Mouse (Mus musculus) bone marrow macrophage, adult 2 months (primary cell): ENCODE measurements around the gene Ptprg. TPM values are rescaled to one million over a fixed set of nuclear protein-coding genes. Genes with fewer than 3 reads are reported as not detected.

ENCODE experiments used
- H3K27ac ChIP-seq: 2 replicates; pipeline ENCODE4 v1.5.1; 2012; ENCODE audit warnings: low read depth, low read length; ENCODE audit not compliant: insufficient read depth
- H3K4me1 ChIP-seq: 2 replicates; pipeline ENCODE4 v1.6.1; 2012; ENCODE audit warnings: low read length; ENCODE audit not compliant: control insufficient read depth, insufficient read depth
- H3K4me3 ChIP-seq: 2 replicates; pipeline ENCODE4 v1.5.1; 2012; ENCODE audit warnings: mild to moderate bottlenecking, low read length, moderate library complexity; ENCODE audit not compliant: insufficient read depth
- CTCF ChIP-seq: IDR thresholded peaks from 2 replicates; pipeline ENCODE4 v1.5.1; 2012; ENCODE audit warnings: low read depth, mild to moderate bottlenecking, low read length, moderate library complexity
- POLR2A ChIP-seq: IDR thresholded peaks from 2 replicates; pipeline ENCODE4 v1.6.1; 2012; ENCODE audit warnings: mild to moderate bottlenecking, low read depth, low read length, borderline replicate concordance
- polyA plus RNA-seq: library from polyadenylated mRNA; stranded (reverse); fragments of >200 nt; gene quantifications from 2 replicates; pipeline ENCODE4 v1.2.4, GENCODE M21; 2012; ENCODE audit not compliant: missing spikeins, insufficient read depth, insufficient read length

The Ptprg gene
- polyA plus RNA-seq, 1 experiment: 0.76 TPM

GRCm38 (mm10) chr14:12104297-12105155, 551.2 kb downstream of the Ptprg start:
- Histone ChIP-seq H3K4me1 (no peaks in the 10 kb centered on the region), H3K27ac (no peak overlapping the region), H3K4me3 (no peak overlapping the region)
- no peak for TF ChIP-seq POLR2A
- no peak for TF ChIP-seq CTCF

DNA sequence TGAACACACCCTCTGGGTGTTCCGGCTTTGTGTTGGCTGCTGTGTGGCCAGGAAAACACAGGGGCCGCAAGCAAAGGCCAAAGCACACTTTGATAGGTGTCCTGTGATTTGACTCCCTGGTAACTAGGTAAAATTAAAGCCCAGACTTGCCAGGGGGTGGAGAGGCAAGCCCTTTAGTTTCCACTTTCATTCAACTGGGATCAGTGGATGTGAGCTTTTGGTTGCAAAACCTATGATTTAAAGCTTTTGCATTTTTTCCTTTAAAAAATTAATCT, 551.8 kb downstream of the Ptprg start:
- Histone ChIP-seq H3K27ac (no peak overlapping the region), H3K4me3 (no peak overlapping the region), H3K4me1 (no peaks in the 10 kb centered on the region)
- TF ChIP-seq POLR2A (no peak), CTCF (no peak)

GRCm38 (mm10) chr14:12105593-12105992, 552.3 kb downstream of the Ptprg start:
- Histone ChIP-seq H3K4me3 (no peak overlapping the region), H3K4me1 (no peaks in the 10 kb centered on the region), H3K27ac (no peak overlapping the region)
- TF ChIP-seq POLR2A: no peak
- TF ChIP-seq CTCF: no peak

DNA sequence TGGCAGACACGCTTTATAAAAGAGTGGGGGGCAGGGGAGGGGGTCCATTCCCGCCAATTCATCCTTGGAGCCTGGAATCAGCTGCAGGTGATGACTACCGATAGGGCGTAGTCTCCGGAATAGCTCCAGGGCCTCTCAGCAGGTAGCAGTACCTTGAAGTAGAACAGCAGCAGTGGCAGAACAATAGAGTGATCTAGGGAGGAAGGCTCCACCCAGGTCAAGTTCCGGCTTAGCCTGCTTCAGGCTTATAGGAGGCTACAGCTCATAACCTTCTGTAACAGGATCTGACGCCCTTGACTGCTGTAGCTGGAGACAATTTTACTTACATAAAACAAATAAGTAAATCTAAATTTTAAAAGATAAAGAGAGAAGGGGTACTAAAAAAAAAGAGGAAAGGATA, 554.1 kb downstream of the Ptprg start:
- H3K4me1 ChIP-seq: no peaks in the 10 kb centered on the region
- H3K27ac ChIP-seq: no peak overlapping the region
- H3K4me3 ChIP-seq: no peak overlapping the region
- TF ChIP-seq POLR2A (no peak), CTCF (no peak)

DNA sequence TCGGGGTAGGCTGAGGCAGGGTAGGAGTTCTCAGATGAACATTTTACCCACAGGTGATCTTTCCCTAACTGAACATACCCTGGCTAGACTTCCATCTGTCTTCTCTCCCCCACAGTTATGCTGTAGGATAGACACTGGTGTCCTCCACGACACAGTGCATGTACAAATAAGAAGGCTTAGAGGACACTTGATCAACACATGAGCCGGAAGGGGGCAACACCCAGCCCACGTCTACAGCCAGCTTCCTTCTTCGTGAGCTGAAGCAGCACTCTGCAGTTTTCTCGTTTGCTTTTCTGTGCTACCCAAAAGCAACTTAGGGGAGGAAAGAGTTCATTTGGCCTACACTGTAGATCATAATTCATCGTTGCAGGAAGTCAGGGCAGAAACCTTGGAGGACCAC, 554.7 kb downstream of the Ptprg start:
- no peak overlapping the region for H3K27ac ChIP-seq
- TF ChIP-seq POLR2A (no peak), CTCF (no peak)
- no peak overlapping the region for H3K4me3 ChIP-seq
- no peaks in the 10 kb centered on the region for H3K4me1 ChIP-seq

DNA sequence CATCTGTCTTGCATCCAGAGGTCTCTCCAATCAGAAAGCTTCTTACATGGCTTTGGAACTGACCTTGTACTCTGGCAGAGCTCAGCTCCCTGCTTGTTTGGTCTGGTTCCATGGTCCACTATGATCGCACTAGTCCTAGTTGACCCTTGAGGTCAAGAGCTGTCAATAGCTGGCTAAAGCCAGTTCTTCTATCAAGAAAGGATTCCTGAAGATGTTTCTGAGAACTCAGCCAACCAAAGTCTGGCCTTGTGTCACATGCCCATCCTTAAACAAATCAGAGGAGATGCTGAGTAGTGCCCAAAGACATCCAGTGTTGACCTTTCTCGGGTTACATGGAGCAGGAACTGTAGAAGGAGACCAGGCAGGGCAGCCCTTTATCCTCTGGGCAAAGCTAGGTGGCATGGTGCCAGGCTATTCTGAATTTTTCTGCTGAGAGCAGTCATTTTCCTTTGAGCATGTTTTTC, 559.2 kb downstream of the Ptprg start:
- Histone ChIP-seq H3K27ac (no peak overlapping the region), H3K4me3 (no peak overlapping the region), H3K4me1 (no peaks in the 10 kb centered on the region)
- TF ChIP-seq CTCF: no peak

DNA sequence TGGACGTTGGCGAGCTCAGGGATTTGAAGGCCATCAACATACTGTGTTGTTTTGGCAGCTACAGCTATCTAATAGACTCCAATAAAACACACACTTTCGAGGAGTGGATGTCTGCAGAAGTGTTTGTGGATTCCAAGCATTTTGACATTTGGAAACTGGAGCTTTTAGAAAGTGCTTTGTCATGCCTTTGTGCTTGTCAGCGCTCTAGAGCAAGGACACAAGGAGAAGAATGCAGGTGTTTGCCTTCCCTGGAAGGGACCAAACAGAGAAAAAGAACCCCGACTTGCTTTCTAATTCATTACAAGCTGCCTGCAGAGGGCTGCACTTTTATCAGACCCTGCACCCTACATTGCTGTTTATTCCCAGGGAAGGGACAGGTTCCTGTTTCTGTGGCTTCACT, 560.0 kb downstream of the Ptprg start:
- Histone ChIP-seq H3K27ac (no peak overlapping the region), H3K4me3 (no peak overlapping the region), H3K4me1 (no peaks in the 10 kb centered on the region)
- TF ChIP-seq CTCF: no peak
- TF ChIP-seq POLR2A: no peak

GRCm38 (mm10) chr14:12114016-12114415, 560.7 kb downstream of the Ptprg start:
- no peak for TF ChIP-seq POLR2A
- no peak for TF ChIP-seq CTCF
- Histone ChIP-seq H3K27ac (no peak overlapping the region), H3K4me1 (no peaks in the 10 kb centered on the region), H3K4me3 (no peak overlapping the region)

GRCm38 (mm10) chr14:12119260-12119659, 565.9 kb downstream of the Ptprg start:
- Histone ChIP-seq H3K4me3 (no peak overlapping the region), H3K4me1 (no peaks in the 10 kb centered on the region), H3K27ac (no peak overlapping the region)
- TF ChIP-seq POLR2A (no peak), CTCF (no peak)

DNA sequence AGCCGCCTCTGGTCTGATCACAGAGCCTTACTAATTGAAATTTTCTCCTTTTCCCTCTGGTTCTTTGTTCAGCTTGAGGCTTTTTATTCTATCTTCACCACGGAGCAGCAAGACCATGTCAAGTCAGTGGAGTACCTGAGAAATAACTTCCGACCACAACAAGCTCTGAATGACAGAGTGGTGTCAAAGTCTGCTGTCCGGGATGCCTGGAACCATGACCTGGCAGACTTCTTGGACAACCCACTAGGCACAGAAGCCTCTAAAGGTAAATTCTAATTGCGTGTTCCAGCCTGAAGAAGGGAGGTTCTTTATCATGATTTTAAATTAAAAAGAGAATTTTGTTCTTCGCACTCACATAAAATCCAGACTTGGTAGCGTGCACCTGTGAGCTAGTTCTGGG, 568.6 kb downstream of the Ptprg start:
- TF ChIP-seq CTCF (no peak), POLR2A (no peak)
- Histone ChIP-seq H3K27ac (no peak overlapping the region), H3K4me1 (no peaks in the 10 kb centered on the region), H3K4me3 (no peak overlapping the region)
